Mouse (Mus musculus) stomach, postnatal 0 days (tissue): ENCODE results near the gene Tmem165.

ENCODE experiments used
- CTCF ChIP-seq: IDR thresholded peaks from 2 replicates; pipeline ENCODE4 v1.5.1; 2016; ENCODE audit warnings: antibody characterized with exemption, low read depth, mild to moderate bottlenecking, moderate library complexity
- EP300 ChIP-seq: optimal IDR thresholded peaks from 2 replicates; pipeline ENCODE3; 2016; ENCODE audit warnings: antibody characterized with exemption

DNA sequence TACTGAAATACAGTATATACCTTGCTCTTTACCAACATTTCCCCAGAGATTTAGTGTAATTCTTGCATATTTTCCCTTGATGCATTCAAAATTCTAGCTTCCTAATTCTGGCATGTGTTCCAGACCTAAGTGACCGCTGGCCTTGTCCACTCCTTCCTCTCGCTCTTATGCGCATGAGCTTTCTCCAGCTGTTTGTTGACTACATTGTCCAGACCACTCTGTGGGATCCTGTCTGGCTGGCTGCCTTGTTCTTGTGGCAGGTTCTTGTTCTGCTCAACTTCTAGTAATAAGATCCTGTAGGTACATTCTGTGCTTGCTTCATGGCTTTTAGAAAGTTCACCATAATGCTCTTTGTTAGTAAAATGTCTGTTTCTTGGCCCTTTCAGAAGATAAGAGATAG lies 19.5 kb downstream of the Tmem165 start:
- no peak for TF ChIP-seq CTCF
- no peak for TF ChIP-seq EP300
